Mouse (Mus musculus) spleen, adult 2 months (tissue): ENCODE measurements around the gene Tcp10c. TPM values are rescaled to one million over a fixed set of nuclear protein-coding genes. Genes with fewer than 3 reads are reported as not detected.
"Not testable (repeated sequence)": the region's sequence is repeated elsewhere in the genome, so short reads cannot be mapped to it uniquely, and the experiment has no call there.

Source experiments
- DNase-seq, 2 experiments: peaks; one replicate each; pipeline versions ENCODE4 v3.0.0 to v3.0.0-alpha.2; 2012 to 2021; ENCODE audit warnings: low spot score in 2 of 2, low read depth in 1 of 2
- H3K27ac ChIP-seq: fragments of 200-500 bp; 2 replicates; pipeline ENCODE4 v1.5.1; 2012; ENCODE audit warnings: low read length, inconsistent platforms; ENCODE audit not compliant: insufficient read depth
- H3K27me3 ChIP-seq: fragments of 200-500 bp; 2 replicates; pipeline ENCODE4 v1.6.1; 2012; ENCODE audit warnings: mild to moderate bottlenecking, moderate library complexity, low read length, inconsistent platforms; ENCODE audit not compliant: control insufficient read depth, insufficient read depth
- H3K36me3 ChIP-seq: fragments of 200-500 bp; 2 replicates; pipeline ENCODE4 v1.6.1; 2012; ENCODE audit warnings: mild to moderate bottlenecking, low read length, inconsistent platforms; ENCODE audit not compliant: control insufficient read depth, insufficient read depth
- H3K4me1 ChIP-seq: fragments of 200-500 bp; 2 replicates; pipeline ENCODE4 v1.6.1; 2011; ENCODE audit warnings: inconsistent platforms; ENCODE audit not compliant: control insufficient read depth, insufficient read depth, insufficient read length
- H3K4me3 ChIP-seq: fragments of 200-500 bp; 2 replicates; pipeline ENCODE4 v1.5.1; 2011; ENCODE audit warnings: mild to moderate bottlenecking, inconsistent platforms; ENCODE audit not compliant: insufficient read depth, insufficient read length; ENCODE audit errors: extremely low read depth
- WGBS: fragments of 180-500 bp; shearing (Covaris S2); methylation state at CpG from one replicate; pipeline ENCODE4 v1.1.7; 2018; 5-methylcytosine and 5-hydroxymethylcytosine counted together
- polyA plus RNA-seq: library from polyadenylated mRNA; depleted of rRNA; stranded (reverse); fragments of >200 nt; gene quantifications from 2 replicates; pipeline ENCODE4 v1.2.3, GENCODE M21; 2012; rRNA removed

Gene Tcp10c
- polyA plus RNA-seq, 1 experiment, result not detected

DNA sequence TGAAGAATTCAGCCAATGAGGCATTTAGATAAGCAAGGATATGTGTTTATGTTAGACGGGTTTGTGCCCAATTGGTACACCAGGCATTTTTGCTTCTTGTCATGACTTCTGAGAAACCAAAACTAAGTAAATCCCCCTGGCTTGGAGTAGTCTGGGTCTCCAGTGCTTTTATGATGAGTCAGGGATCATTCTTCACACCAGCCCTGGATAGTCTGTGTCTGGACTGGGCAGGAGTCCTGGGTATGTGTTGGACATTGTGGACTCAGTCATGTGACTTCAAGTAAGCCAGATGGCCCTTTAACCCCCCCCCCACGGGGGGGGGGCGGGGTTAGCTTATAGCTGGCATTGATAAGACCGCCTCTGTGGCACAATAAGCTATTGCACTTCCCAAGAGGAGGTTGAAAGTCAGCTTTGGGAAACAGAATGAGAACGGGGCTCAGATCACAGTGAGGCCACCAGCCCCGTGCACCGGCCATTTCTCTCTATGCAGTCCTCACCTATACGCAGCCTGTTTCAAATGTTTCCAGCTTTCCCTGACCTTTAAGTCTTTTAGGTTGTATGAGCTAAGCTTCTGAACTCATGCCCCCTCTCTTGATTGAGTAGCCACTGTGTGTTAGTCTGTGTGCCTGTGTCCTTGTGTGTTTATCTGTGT lies 69.1 kb downstream of the Tcp10c start:
- not testable (repeated sequence) for H3K4me1 ChIP-seq, H3K36me3 ChIP-seq, DNase-seq, H3K4me3 ChIP-seq, H3K27ac ChIP-seq, H3K27me3 ChIP-seq
- WGBS, result 67% methylated on average over 8 of the region's 8 CpGs

DNA sequence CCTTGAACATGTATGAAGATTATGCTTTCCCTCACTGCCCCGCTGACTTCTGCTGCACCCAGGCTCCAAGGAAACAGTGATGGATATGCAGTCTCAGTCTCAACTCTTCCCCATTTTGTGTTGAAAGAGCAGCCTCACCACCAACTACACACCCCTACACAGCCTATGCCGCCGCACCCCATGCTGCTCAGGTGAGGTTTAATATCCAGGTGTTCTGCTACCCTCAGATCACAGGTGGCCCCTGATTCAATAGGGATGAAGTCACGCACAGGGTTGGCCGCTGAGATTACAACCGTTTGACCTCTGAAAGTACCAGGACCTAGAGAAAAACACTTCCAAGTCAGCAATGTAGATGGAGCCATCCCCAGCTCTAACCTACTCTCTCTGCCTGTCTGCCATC lies 69.9 kb downstream of the Tcp10c start:
- not testable (repeated sequence) for H3K27ac ChIP-seq, H3K36me3 ChIP-seq, H3K4me3 ChIP-seq, DNase-seq, H3K4me1 ChIP-seq, H3K27me3 ChIP-seq
- WGBS, result 89% methylated on average over 6 of the region's 6 CpGs

DNA sequence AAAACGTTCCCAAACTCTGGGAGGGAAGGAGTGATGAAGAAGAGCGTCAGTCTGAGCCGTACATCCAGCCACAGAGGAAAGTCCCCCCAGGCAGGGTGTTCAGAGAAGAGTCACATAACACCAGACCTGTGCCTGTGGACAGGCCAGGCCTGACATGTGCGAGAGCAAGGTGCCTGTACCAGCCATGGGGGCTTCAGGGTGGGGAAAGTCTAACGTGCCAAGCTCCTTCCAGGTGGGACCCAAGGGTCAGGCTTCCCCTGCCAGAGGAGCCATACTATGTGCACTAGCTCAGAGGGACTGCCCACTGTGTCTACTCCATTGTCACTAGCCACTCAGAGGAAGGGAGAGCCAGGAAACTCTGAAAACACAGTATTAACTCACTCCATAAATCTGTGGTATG lies 71.3 kb downstream of the Tcp10c start:
- WGBS, result 67% methylated on average over 2 of the region's 5 CpGs
- not testable (repeated sequence) for H3K4me1 ChIP-seq, H3K27me3 ChIP-seq, H3K4me3 ChIP-seq, H3K36me3 ChIP-seq, H3K27ac ChIP-seq, DNase-seq

DNA sequence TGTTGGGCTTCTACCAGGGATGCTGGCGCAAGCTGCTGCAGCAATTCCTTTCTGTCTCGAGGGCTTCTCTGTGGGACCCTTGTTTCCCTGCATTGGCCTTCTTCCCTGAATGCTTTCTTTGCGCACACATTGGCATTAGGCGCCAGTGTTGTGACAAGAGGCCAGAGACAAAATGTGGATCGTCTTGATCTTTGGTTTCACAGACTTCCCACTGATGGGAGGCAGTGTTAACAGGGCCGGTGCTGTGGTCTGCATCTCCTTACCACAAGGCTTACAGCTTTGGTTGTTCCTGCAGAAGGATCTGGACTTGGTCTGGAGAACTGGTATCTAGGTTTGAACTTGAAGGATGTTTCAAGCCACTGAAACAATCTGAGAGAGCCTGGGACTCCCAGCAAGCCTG lies 72.1 kb downstream of the Tcp10c start:
- not testable (repeated sequence) for H3K36me3 ChIP-seq, DNase-seq, H3K4me1 ChIP-seq, H3K27me3 ChIP-seq, H3K27ac ChIP-seq, H3K4me3 ChIP-seq
- WGBS, result 83% methylated on average over 4 of the region's 6 CpGs

Other genes with a start within 250 kb of the Tcp10c start
- gene Unc93a, start 222.8 kb upstream of the Tcp10c start, polyA plus RNA-seq, result 0.05 TPM in 1 of 2 replicates, not detected in the other
- gene Smok2a, start 133.4 kb upstream of the Tcp10c start, polyA plus RNA-seq, result not detected in 2 replicates
- not detected in 2 replicates for gene Smok2b, start 124.3 kb upstream of the Tcp10c start, polyA plus RNA-seq